Mouse (Mus musculus) layer of hippocampus, adult 9-11 months (tissue): ENCODE measurements at regions not wholly inside any gene's neighbourhood (a gene's known extent, or its start where the extent isn't known, plus 50 kb on each side); places are given as distances from the start of the nearest gene placed in this dataset.

Experiments
- DNase-seq: peaks from one replicate; pipeline ENCODE4 v3.0.0; 2022

GRCm38 (mm10) chr3:61467158-61467557, 101.4 kb upstream of the B430305J03Rik start:
- peak; percentile 22 for DNase-seq

- DNase-seq: no peak
These were observed 100.9 kb upstream of the B430305J03Rik start for GRCm38 (mm10) chr3:61466641-61467040.

- DNase-seq: no peak
These were observed 94.3 kb upstream of the B430305J03Rik start for GRCm38 (mm10) chr3:61460076-61460475.

- DNase-seq: no peak
These were observed 90.8 kb upstream of the B430305J03Rik start for GRCm38 (mm10) chr3:61456598-61456997.

GRCm38 (mm10) chr3:61442000-61442739, 76.4 kb upstream of the B430305J03Rik start:
- DNase-seq: no peak

GRCm38 (mm10) chr3:61441445-61441844, 75.7 kb upstream of the B430305J03Rik start:
- DNase-seq: peak; percentile 33

GRCm38 (mm10) chr3:61428713-61429112, 63.0 kb upstream of the B430305J03Rik start:
- no peak for DNase-seq

GRCm38 (mm10) chr3:61423945-61424344, 58.2 kb upstream of the B430305J03Rik start:
- no peak for DNase-seq

- DNase-seq: peak; percentile 14
These were observed 54.0 kb upstream of the B430305J03Rik start for GRCm38 (mm10) chr3:61419706-61420105.

GRCm38 (mm10) chr3:61418096-61418495, 52.3 kb upstream of the B430305J03Rik start:
- DNase-seq: no peak
